Mouse (Mus musculus): ENCODE results near the gene Inpp5d.

- TF ChIP-seq EP300 (IDR thresholded peaks at IDR 0.05; ENCODE audit: low read depth) (no peak), CTCF (IDR thresholded peaks at IDR 0.05; ENCODE audit: low read depth) (peak; percentile 70)
These were observed 46.9 kb downstream of the Inpp5d start for GRCm38 (mm10) chr1:87667006-87667405.
